Mouse (Mus musculus): Measurements from ENCODE around the gene Tmem179b. TPM values are rescaled to one million over a fixed set of nuclear protein-coding genes. Genes with fewer than 3 reads are reported as not detected.

Gene Tmem179b
- polyA plus RNA-seq, 1 experiment = 105 TPM

GRCm38 (mm10) chr19:8802130-8802821 lies 28.0 kb upstream of the Tmem179b start, which contains the start of gene Zbtb3:
Gene Zbtb3 (plus strand): TSS chr19:8802555.
- Histone ChIP-seq H3K27ac (ENCODE audit: insufficient read depth, low read depth, low read length) (peak within 1 kb of the TSS; percentile 40; the same call in 1 of the 2 replicates), H3K4me3 (ENCODE audit: insufficient read depth, low read depth, low read length) (peak within 1 kb of the TSS; percentile 55), H3K36me3 (ENCODE audit: control insufficient read depth, insufficient read depth, low read length) (no peaks in the 10 kb centered on the region), H3K27me3 (replicated peaks; ENCODE audit: control insufficient read depth, insufficient read depth, low read length) (no peaks in the 10 kb centered on the region), H3K4me1 (ENCODE audit: control insufficient read depth, insufficient read depth, low read length) (no peaks in the 10 kb centered on the region; the same call in 1 of the 2 replicates)
- TF ChIP-seq POLR2A (IDR thresholded peaks at IDR 0.05; ENCODE audit: low read depth, low read length) (no peak), CTCF (conservative IDR thresholded peaks at IDR 0.05; ENCODE audit: insufficient read depth, insufficient read length, low read depth, low read length) (no peak)
- DNase-seq = peak; percentile 99
- WGBS = under 1% methylated on average over 30 of the region's 30 CpGs

- no peaks in the 10 kb centered on the region for H3K27me3 ChIP-seq (replicated peaks; ENCODE audit: control insufficient read depth, insufficient read depth, low read length)
- no peaks in the 10 kb centered on the region for H3K36me3 ChIP-seq (ENCODE audit: control insufficient read depth, insufficient read depth, low read length)
- no peak for DNase-seq
- H3K4me3 ChIP-seq (ENCODE audit: insufficient read depth, low read depth, low read length) = no peak overlapping the region
- no peak for TF ChIP-seq CTCF (conservative IDR thresholded peaks at IDR 0.05; ENCODE audit: insufficient read depth, insufficient read length, low read depth, low read length)
- TF ChIP-seq POLR2A (IDR thresholded peaks at IDR 0.05; ENCODE audit: low read depth, low read length) = no peak
- H3K27ac ChIP-seq (ENCODE audit: insufficient read depth, low read depth, low read length) = no peak overlapping the region; the same call in 1 of the 2 replicates
- no peaks in the 10 kb centered on the region; the same call in 1 of the 2 replicates for H3K4me1 ChIP-seq (ENCODE audit: control insufficient read depth, insufficient read depth, low read length)
Observed at GRCm38 (mm10) chr19:8798947-8799315, 24.7 kb upstream of the Tmem179b start.

- Histone ChIP-seq H3K27me3 (replicated peaks; ENCODE audit: control insufficient read depth, insufficient read depth, low read length) (no peaks in the 10 kb centered on the region), H3K4me3 (ENCODE audit: insufficient read depth, low read depth, low read length) (peak within 1 kb of the TSS; percentile 85), H3K27ac (ENCODE audit: insufficient read depth, low read depth, low read length) (peak within 1 kb of the TSS; percentile 37), H3K4me1 (ENCODE audit: control insufficient read depth, insufficient read depth, low read length) (no peaks in the 10 kb centered on the region; the same call in 1 of the 2 replicates), H3K36me3 (ENCODE audit: control insufficient read depth, insufficient read depth, low read length) (no peaks in the 10 kb centered on the region)
- TF ChIP-seq CTCF (conservative IDR thresholded peaks at IDR 0.05; ENCODE audit: insufficient read depth, insufficient read length, low read depth, low read length) (no peak), POLR2A (IDR thresholded peaks at IDR 0.05; ENCODE audit: low read depth, low read length) (peak; percentile 73)
- WGBS = under 1% methylated on average over 25 of the region's 25 CpGs
- peak; percentile 96 for DNase-seq
Observed at GRCm38 (mm10) chr19:8798264-8798946, 24.1 kb upstream of the Tmem179b start, which contains the start of gene Polr2g. Gene Polr2g (minus strand): TSS chr19:8798577.

- TF ChIP-seq CTCF (conservative IDR thresholded peaks at IDR 0.05; ENCODE audit: insufficient read depth, insufficient read length, low read depth, low read length) = no peak
- no peak for TF ChIP-seq POLR2A (IDR thresholded peaks at IDR 0.05; ENCODE audit: low read depth, low read length)
- Histone ChIP-seq H3K4me1 (ENCODE audit: control insufficient read depth, insufficient read depth, low read length) (no peaks in the 10 kb centered on the region), H3K27me3 (replicated peaks; ENCODE audit: control insufficient read depth, insufficient read depth, low read length) (no peaks in the 10 kb centered on the region), H3K4me3 (ENCODE audit: insufficient read depth, low read depth, low read length) (no peak overlapping the region), H3K36me3 (ENCODE audit: control insufficient read depth, insufficient read depth, low read length) (no peaks in the 10 kb centered on the region), H3K27ac (ENCODE audit: insufficient read depth, low read depth, low read length) (no peak overlapping the region)
- 75% methylated on average over 7 of the region's 7 CpGs for whole genome bisulfite sequencing
- no peak for DNase-seq
Observed at GRCm38 (mm10) chr19:8790171-8790570, 15.9 kb upstream of the Tmem179b start.

GRCm38 (mm10) chr19:8789171-8789570 lies 14.9 kb upstream of the Tmem179b start:
- no peaks in the 10 kb centered on the region for H3K27me3 ChIP-seq (replicated peaks; ENCODE audit: control insufficient read depth, insufficient read depth, low read length)
- H3K4me1 ChIP-seq (ENCODE audit: control insufficient read depth, insufficient read depth, low read length) = no peaks in the 10 kb centered on the region
- DNase-seq = no peak
- no peaks in the 10 kb centered on the region for H3K36me3 ChIP-seq (ENCODE audit: control insufficient read depth, insufficient read depth, low read length)
- TF ChIP-seq POLR2A (IDR thresholded peaks at IDR 0.05; ENCODE audit: low read depth, low read length) (no peak), CTCF (conservative IDR thresholded peaks at IDR 0.05; ENCODE audit: insufficient read depth, insufficient read length, low read depth, low read length) (no peak)
- WGBS = 49% methylated on average over 1 of the region's 1 CpGs
- no peak overlapping the region for H3K4me3 ChIP-seq (ENCODE audit: insufficient read depth, low read depth, low read length)
- no peak overlapping the region for H3K27ac ChIP-seq (ENCODE audit: insufficient read depth, low read depth, low read length)

GRCm38 (mm10) chr19:8788521-8788920 lies 14.3 kb upstream of the Tmem179b start:
- H3K27ac ChIP-seq (ENCODE audit: insufficient read depth, low read depth, low read length) = no peak overlapping the region
- no peaks in the 10 kb centered on the region for H3K36me3 ChIP-seq (ENCODE audit: control insufficient read depth, insufficient read depth, low read length)
- no peaks in the 10 kb centered on the region for H3K27me3 ChIP-seq (replicated peaks; ENCODE audit: control insufficient read depth, insufficient read depth, low read length)
- no peak overlapping the region for H3K4me3 ChIP-seq (ENCODE audit: insufficient read depth, low read depth, low read length)
- no peaks in the 10 kb centered on the region for H3K4me1 ChIP-seq (ENCODE audit: control insufficient read depth, insufficient read depth, low read length)
- TF ChIP-seq CTCF (conservative IDR thresholded peaks at IDR 0.05; ENCODE audit: insufficient read depth, insufficient read length, low read depth, low read length) (no peak), POLR2A (IDR thresholded peaks at IDR 0.05; ENCODE audit: low read depth, low read length) (no peak)
- 49% methylated on average over 3 of the region's 3 CpGs for WGBS
- no peak for DNase-seq
